Mouse (Mus musculus) frontal cortex, adult 2 months (tissue): ENCODE data around the gene Atl3. TPM values are rescaled to one million over a fixed set of nuclear protein-coding genes. Genes with fewer than 3 reads are reported as not detected.

ENCODE experiments used
- DNase-seq, 2 experiments: peaks; one replicate each; pipeline ENCODE4 v3.0.0; 2022; ENCODE audit warnings: low spot score in 1 of 2; ENCODE audit errors: extremely low spot score in 1 of 2
- polyA plus RNA-seq: library from polyadenylated mRNA; depleted of rRNA; stranded (reverse); fragments of >200 nt; gene quantifications from 2 replicates; pipeline ENCODE4 v1.2.3, GENCODE M21; 2012; rRNA removed

Atl3 gene
- polyA plus RNA-seq, 1 experiment, result 18.7 TPM

DNA sequence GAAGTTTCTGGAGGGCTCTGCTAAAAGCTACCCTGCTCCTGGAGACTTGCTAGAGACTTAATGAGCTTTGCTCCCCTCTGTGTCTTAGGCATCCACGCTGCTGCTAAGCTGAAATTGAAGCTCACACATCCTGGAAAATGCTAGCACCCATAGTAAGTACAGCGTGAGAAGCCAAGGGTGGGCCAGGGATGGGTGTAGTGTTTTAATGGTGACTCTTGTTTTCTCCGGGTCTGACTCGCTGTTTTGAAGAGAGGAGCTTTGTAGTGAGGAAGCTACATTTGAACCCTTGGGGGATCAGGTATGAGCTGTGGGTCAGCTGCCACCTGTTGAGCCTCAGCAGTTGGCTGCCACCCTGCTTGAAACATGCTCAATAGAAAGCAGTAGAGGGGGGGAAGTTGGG, 64.0 kb downstream of the Atl3 start:
- DNase-seq, result no peak

DNA sequence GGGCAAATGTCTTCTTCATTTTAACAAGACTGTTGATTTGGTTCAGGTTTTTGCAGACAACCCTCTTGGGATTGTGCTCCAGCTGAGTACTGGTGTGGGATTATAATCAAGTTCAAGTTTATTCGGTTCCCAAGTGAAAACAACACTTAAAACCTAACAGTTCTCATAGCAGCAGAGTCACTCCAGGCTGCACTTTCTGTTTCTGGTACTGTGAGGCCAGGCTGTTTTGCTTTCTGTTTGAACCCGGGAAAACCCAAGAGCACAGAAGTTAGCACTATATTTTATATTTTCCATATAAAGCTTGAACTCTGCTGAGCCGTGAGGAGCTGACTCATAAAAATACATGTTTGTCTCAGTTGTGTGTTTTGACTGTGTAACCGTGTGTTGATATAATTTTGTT, 64.8 kb downstream of the Atl3 start:
- no peak for DNase-seq

DNA sequence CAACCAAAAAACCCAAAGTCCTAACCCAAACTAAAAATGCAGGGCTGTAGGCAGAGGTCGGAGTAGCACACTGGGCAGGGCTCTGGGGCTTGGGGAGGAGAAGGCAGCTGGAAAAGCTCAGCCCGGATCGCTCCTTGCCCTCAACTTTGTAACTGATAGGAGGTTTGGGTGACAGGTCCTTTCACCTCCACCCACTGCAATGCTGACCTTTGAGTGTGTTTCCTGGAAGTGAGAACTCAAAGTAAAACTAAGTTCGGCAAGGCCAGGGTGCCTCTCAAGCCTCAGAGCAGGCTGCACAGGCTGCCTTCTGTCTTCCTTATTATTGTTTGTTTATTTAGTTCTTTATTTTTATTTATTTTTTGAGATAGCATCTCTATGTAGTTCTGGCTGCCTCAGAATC, 66.1 kb downstream of the Atl3 start:
- DNase-seq, result no peak

DNA sequence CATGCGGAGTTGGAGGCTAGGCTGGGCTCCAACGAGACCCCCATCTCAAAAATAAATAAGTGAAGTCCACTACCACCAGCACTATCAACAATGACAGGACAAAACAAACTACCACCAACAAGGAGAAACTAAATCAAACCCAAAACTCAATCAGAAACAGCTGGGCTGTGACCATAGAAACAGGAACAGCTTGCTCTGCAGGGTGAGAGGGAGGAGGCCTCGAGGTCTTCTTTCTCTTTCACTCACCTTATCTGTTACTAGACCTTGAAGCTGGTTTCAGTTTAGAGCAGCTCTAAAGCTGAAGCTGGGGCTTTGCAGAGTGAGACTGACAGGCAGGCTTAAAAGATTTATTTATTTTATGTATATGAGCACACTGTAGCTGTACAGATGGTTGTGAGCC, 67.6 kb downstream of the Atl3 start:
- DNase-seq, result no peak

DNA sequence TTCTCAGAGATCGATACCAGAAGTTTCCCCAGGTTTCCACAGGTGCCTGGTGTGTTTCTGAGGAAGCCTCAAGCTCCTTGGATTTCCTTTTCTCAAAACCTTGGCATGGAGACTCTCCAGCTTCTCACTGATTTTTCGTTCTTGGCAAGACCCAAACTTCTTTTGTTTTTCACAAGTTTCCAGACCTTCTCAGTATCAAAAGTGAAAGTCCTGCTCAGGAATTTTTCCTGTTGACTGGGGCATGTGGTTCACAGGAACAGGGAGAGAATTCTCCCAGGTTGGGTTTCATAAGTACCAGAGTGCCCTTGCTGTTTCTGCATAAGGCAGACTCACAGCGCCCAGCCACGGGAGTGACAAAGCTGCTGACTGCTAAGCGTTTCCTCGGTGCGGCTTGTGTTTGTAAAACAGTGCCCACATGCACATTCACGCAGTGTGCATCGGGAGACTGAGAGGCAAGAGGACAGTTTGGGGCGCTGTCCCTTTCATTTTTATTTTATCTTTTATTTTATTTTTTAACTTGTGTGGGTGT, 68.8 kb downstream of the Atl3 start:
- no peak for DNase-seq

DNA sequence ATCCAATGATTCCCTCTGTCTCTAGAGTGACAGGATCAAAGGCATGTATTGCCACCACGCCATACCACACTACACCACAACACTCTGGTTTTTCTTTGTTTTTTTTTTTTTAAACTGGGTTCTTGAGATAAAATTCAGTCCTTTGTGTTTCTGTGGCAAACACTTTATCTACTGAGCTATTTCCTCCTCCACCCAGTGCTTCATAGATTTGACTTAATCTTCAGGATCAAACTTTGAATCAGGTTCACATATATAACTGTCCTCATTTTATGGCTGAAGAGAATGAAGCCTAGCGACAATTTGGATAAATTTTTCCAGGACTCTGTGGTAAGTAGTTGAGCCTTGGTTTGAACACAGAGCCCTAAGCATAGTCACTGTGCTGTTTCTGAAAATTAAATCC, 69.8 kb downstream of the Atl3 start:
- no peak for DNase-seq

DNA sequence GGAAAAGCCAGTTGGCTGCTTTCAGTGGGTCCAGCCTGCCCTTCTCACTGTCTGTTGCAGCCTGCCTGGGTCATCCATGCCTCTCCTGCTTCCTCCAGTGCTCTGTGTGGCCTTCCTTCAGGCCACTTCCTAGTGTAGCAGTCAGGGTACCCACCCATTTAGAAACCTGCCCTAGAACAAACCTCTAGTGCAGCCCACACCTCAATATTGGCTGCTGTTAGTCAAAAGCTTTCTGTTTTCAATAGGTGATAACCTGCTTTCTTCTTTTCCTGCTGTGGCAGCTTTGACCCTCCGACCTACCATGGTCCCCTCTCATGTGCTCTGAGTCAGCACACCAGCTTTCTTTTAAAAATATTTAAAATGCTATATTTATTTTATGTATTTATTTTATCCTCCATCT, 70.6 kb downstream of the Atl3 start:
- no peak for DNase-seq

DNA sequence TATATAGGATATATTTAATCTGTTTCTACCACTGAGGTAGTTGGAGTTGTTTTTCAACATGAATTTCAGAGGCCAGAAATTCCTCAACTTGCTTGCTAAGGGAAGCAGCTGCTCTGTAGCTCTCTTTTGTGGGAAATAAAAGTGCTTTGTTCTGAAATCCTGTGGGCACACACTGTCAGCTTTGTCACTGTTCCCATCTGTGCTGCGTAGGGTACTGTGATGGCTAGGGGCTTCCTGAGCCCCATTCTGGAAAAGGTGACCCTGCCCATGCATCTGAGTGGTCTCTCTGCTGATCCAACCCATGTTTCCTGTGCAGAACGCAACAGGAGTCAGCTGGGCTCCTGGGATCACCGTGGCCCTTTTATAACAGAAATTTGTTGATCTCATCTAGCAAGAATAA, 73.0 kb downstream of the Atl3 start:
- peak; percentile 17 to 40 for DNase-seq

DNA sequence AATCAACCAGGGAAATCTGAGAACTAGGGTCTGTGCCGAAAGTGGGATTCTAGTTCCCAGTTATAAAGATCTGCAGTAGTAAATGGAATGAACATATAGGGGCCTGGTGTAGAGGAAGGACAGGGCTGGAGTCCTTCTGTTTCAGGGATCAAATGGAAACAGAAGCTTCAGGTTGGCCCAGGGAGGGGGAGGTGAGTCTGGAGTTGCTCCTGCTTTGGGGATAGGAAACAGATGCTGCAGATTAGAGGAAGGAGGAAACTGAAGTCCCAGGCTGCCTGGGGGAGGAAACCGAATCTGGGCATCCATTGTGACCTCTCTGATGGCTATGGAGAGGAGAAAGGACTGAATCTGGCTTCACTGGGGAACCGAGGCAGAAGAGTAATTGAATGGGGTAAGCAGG, 74.5 kb downstream of the Atl3 start:
- DNase-seq, result no peak

DNA sequence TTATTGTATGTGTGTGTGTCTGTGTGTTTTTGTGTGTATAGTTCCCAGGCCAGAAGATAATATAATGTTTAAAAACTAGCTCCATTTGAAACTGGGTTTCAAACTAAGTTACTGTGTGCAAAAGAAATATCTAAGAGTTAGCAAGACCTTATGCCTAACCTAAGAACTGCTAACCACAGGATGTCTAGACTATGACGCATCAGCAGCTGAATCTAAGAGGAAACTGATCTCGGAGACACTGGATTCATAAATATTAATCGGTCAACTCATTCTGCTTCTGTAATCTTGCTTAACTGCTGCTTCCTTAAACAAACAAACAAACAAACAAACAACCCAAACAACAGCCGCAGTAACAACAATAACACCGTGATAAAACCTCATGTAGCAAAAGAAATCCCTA, 75.8 kb downstream of the Atl3 start:
- DNase-seq, result no peak

DNA sequence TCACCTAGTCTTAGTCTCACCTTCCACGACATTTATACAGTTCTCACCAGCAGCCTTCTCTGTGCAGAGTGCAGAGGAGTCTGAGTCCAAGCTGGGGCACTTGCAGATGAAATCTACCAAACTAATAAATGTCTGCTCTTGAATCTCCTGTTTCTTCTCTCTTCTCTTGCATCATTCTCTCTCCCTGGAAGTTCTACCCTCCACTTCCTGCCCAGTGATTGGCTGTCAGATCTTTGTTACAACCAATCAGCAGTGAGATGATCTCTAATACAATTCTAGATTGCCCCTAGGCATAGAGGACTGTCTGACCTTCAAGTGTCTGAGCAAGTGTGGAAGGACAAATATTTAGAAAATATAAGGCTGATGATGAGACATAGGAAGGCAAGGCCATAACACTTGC, 82.3 kb downstream of the Atl3 start:
- DNase-seq, result no peak

DNA sequence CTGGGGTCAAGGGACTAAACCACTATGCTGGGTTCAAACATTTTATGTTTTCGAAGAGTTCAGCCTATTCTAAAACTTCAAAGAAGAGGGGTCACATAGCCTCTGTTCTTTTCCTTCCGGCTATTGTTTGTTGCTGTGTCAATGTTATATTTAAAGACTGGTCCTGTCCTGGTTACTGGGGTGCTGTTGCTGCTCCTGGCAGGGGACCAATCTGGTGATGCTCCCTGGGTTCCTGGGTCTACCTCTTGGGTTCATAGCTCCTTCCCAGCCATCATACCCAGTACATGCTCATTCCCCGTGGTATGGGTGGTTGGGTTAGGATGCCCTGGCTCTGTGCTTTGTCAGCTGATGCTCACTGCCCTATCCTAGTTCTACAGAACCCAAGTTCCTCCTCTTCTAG, 83.9 kb downstream of the Atl3 start:
- DNase-seq, result no peak

DNA sequence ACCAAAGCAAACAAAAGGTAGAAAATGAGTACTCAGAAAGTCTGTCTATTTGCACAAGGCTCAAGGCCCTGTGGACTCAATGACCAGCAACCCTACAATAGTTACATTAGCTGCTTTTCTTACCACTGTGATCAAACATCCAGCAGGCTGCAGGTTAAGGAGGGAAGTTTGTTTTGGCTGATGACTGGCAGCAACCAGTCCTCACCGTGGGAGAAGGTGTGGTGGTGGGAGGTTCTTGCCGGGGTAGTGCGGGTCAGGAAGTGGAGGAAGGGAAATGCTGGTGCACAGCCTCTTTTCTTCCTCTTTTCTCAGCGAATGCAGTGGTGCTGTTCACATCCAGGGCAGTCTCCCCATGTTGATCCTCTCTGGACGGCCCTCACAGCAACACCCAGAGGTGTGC, 87.2 kb downstream of the Atl3 start:
- DNase-seq, result no peak

DNA sequence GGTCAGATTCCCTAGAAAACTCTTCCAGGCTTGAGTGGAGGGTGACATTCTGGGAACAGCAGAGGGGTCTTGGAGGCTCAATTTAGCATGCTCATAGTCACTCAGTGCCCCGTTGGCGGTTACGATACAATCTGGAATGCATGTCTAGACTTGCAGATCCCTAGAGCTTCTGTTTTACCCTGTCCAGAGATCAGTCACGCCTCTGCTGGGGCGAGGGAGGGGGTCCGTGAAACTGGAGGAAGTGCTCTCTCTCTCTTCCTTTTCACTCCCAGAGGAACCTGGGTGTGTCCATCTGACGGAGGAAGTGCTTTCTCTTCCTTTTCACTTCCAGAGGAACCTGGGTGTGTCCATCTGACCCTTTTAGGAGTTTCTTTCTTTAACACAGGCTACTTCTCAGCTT, 89.3 kb downstream of the Atl3 start:
- no peak for DNase-seq

DNA sequence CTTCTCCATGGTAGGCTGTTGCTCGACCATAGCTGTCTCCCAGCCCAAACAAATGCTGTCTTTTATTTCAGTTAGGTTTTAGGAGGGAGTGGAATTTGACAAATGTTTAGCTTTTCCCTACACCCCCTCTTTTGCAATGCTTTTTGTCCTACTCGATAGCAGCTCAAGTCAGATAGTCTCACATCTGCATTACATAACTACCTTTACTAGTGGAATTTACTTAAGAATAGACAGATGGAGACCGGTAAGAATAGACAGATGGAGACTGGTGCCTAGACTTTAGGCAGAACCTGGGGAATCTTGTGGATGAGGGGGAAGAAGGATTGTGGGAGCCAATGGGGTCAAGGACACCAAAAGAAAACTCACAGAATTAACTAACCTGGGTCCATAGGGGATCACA, 89.8 kb downstream of the Atl3 start:
- DNase-seq, result no peak

DNA sequence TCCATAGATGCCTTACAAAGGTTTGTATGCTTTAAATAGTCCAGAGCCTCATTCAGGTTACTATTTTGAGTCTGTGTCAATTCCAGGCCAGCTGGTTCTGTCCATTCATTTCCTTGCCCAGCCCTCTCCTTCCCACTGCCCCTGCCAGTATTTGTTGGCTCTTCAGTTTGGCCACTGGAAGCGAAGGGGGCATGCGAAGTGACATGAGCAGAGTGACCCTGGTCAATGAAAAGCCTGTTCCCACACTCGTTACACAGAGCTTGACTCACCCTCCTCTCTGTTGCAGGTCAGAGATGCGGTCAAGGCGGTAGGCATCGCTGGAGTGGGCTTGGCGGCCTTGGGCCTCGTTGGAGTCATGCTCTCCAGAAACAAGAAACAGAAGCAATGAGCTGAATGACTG, 91.4 kb downstream of the Atl3 start:
- no peak for DNase-seq

DNA sequence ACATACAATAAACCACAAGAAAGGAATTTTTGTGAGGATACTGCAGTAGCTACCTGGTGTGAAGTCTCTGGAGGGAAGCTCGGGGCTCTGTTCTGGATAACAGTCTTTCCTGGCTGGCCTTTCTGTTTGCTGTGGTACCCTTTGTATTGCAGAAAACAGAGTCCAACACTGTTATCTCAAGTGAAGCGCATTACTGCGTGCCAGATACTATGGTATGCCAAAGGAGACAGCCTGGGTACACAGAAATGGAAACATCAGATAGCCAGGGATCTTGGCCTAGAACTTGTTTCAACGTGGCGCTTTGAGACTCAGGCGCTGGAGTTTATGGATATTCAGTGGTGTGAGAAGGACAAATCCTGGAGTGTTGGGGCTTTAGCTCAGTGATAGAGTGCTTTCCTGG, 91.9 kb downstream of the Atl3 start:
- DNase-seq, result no peak

Other genes with a start within 250 kb of the Atl3 start
- 20.2 and 24.6 TPM in 2 replicates for gene Rcor2, start 226.7 kb upstream of the Atl3 start, polyA plus RNA-seq
- gene Mark2, start 152.2 kb upstream of the Atl3 start, polyA plus RNA-seq, result 93.6 and 105 TPM in 2 replicates
- gene Spindoc, start 111.0 kb upstream of the Atl3 start, polyA plus RNA-seq, result 20.1 and 21.8 TPM in 2 replicates
- 31.1 and 32.0 TPM in 2 replicates for gene 2700081O15Rik, start 76.4 kb upstream of the Atl3 start, polyA plus RNA-seq
- 724 and 734 TPM in 2 replicates for gene Rtn3, start 10.8 kb upstream of the Atl3 start, polyA plus RNA-seq
- gene Pla2g16, start 63.4 kb downstream of the Atl3 start, polyA plus RNA-seq, result 43.8 and 45.7 TPM in 2 replicates
- gene Lgals12, start 113.2 kb downstream of the Atl3 start, polyA plus RNA-seq, result 0.59 and 0.64 TPM in 2 replicates
- 0.08 and 0.11 TPM in 2 replicates for gene Hrasls5, start 118.5 kb downstream of the Atl3 start, polyA plus RNA-seq
- not detected in 2 replicates for gene Slc22a19, start 217.3 kb downstream of the Atl3 start, polyA plus RNA-seq